Mouse (Mus musculus) adrenal gland, postnatal 25 days (tissue): ENCODE data around the gene Alpl. TPM values are rescaled to one million over a fixed set of nuclear protein-coding genes. Genes with fewer than 3 reads are reported as not detected.
A peak's percentile ranks its signal among the peaks of the same experiment; 100 is the strongest.

ENCODE experiments used
- DNase-seq: peaks from one replicate; pipeline ENCODE4 v3.0.0; 2021; ENCODE audit warnings: mixed read lengths
- long read RNA-seq: library from polyadenylated mRNA; stranded (forward); transcript quantifications from one replicate; pipeline ENCODE4 v2.0.0, GENCODE M21; 2021
- total RNA-seq: library from RNA; stranded (reverse); gene quantifications from 2 replicates; pipeline ENCODE4 v1.2.3, GENCODE M21; 2021

Alpl gene
- 4.6 and 6.1 TPM in 2 replicates for total RNA-seq
- long read RNA-seq, transcript Alpl-201 (12 exons, 2,522 nt), result major isoform, 5 of 13 reads
- long read RNA-seq, partial matches to known transcripts, result 7 of 13 reads
- long read RNA-seq, other reads (novel, unspliced or antisense), result 1 of 13 reads

DNA sequence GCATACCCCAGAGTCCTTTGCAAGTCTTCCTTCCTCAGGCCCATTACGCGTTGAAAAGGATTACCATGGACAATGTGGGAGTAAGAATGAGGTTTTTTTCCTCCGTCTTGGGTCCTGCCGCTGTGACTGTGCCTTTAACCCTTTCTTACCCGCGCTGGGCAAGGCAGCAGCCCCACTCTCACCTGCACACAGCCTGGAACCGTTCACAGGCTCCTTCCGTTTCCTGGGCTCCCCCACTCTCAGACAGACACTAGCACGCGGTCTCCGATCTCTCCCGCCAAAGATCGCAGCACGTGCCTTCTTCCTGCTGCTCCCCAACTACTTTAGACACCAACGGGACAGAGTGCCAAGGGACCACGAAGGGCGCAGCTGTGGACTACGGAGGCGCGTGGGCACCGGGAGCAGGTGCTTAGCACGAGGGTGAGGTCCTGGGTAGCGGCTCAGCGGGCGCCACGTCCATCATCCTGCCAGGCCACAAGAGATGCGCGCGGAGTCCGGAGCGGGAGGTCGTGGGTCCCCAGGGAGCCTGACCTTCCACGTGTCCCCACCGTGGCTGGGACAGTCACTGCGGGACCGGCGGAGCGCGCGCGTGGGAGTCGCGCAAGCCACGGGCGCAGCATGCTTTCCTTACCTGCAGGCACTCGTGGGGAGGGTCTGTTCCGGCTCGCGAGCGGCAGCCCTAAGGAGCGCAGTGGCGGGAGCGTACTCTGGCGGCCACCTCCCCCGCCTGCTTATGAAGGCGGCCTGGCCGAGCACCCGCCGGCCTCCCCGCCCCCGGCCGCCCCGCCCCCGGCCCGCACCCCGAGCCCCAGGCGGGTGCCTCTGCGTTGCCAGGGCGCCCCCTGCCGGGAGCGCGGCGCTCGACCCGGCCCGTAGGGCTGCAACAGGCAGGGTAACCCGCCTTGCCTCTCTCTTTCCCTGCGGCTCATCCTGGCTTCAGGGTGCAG, at the start of gene Alpl:
Alpl (minus strand) TSS at position 774 of the 947 bp plus-strand sequence.
- peak; percentile 85 for DNase-seq

DNA sequence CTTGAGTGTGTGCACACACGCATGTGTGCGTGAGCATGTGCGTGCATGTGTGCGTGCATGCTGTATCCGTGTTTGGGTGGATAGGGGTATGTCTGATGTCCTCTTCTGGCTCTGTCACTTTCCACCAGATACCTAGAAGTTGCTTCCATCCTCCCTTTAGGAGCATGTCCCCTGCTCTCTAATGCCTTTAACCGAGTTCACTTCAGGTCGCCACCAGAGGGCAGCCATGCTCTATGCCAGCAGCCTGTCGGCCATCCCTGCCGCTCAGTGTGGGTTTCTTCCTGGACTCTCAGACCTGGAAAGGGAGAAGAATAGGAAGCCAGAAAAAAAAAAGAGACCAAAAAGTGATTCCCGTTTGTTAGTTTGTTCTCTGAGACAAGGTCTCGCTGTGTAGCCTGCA, 48.5 kb upstream of the Alpl start:
- DNase-seq, result peak; percentile 88

DNA sequence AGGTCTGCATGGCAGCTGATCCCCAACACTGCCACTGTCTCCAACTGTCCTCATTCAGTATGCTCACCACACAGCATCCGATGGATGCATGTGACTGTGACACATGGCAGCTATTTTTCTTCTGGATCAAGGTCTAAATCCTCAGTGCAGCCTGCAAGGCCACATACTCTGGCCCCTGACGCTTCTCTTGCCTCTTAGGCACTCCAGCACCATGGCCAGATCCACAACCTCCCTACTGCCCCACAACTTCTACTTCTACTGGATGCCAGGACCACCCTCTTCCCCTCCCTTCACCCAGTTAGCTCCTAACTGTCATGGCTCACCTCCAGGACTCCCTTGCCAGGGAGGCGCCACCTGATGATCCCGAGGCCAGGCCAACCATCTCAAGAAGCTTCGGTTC, 43.3 kb upstream of the Alpl start:
- DNase-seq, result peak; percentile 48

DNA sequence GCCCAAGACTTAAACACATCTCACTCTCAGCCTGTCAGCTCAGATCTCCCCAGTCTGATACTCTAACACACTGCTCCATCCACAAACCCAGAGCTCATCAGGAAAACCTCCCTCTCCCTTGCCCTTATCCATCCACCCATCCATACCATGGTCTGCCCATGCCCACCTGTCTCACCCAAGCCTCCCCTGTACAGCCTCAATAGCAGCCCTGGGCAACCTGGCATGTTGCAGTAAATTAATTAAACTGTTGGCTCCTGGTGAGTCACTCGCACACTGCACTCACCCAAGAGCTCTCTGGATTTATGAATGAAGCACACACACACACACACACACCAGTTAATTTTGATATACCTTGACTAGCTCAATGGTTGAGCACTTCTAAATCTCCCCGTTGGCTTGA, 42.6 kb upstream of the Alpl start:
- no peak for DNase-seq

DNA sequence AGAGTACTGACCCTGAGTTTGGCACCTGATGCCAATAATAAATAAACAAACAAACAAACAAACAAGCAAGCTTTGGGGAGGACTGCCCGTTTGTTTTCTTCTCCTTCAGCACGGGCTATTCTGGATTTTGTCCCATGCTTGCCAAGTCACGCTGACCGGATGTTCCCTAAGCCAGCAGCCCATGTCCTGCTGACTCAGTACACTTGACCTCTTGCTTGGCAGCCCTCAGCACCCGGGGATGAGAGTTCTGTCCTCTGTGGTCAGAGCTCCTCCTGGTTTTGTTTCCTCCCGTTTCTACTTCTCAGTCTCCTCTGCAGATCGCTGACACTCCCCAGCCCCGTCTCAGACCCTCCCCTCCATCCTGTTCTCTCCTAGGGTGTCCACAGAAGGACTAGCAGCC, 41.6 kb upstream of the Alpl start:
- peak; percentile 65 for DNase-seq

DNA sequence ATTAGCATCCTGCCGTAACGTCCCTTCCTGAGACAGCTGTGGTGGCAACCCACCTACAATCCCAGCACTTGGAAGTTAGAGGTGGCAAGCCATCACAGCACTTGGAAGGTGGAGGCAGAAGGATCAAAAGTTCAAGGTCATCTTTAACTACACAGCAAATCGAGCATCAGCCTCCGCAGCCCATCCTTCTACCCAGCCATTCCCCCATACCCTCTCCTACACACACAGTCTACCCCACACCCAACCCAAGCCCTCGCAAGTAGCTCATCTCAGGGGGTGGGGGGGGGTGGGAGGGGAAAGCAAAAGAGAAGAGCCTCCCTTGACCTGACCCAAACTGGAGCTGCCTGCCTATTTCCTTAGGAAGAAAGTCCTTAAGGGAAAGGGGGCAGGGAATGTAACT, 40.6 kb upstream of the Alpl start:
- no peak for DNase-seq

DNA sequence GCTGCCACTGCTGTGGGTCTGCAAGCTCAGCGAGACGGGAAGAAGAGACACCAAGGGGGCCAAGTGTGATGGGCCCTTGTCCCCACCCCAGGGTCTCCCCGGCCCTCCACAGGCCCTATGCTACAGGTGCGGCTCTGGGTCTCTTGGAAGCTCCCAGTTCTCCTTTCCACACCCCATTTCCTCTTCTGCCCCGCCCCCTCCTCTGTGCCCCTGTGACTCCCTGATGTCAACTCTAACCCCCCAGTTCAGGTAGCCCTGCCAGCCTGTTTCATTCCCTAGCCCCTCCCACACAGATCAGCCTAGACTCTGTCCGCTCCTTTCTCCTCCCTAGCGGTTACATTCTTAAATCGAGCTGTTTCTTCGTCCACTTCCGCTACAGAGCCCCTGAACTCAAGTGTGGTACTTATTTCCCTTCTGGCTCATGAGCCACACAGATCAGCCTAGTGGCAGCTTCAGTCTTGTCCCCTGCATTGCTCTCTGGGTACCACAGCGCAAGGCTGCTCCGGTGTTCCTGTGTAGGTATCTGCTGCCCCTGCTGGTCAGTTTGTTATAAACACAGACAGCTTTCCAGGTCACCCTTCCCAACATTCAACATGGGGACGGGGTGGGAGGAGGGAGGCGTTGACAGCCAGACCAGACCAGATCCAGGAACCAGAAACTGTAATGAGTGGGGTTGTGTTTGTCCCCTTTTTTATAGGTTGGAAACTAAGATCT, 39.6 kb upstream of the Alpl start:
- peak; percentile 69 for DNase-seq

DNA sequence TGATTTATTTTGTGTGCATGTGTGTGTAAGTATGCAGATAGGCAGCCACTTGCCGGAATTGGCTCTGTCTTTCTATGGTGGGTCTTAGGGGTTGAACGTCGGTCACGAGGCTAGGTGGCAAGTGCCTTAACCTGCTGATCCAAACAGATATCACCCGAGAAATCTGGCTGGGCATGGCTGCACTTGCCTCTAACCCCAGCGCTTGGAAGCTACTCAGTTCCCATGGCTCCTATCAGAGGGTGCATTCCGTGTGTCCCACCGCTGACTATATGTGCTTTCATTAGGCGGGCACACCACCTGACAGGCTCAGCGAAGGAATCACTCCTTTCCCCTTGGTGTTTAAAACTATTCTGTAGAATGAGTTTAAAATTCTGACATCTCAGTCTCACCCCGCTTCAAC, 35.4 kb upstream of the Alpl start:
- DNase-seq, result no peak

DNA sequence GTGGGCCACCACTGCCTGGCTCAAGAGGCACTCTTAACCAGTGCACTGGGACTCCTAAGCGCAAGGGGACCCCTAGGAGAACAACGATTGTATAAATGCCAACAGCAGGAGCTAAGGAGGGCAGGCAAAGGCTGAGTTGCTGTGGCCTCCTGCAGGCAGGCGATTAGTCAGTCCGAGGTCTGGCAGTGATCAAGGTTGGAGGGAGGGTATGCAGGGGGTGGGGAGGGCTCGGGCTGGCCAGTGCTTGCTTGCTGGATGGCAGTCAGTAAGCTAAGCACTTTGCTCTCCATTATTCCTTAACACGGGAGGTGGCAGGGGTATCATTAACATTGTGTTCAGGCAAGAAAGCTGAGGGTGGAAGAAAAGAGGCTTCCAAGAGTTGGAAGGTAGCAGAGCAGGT, 34.2 kb upstream of the Alpl start:
- peak; percentile 34 for DNase-seq

DNA sequence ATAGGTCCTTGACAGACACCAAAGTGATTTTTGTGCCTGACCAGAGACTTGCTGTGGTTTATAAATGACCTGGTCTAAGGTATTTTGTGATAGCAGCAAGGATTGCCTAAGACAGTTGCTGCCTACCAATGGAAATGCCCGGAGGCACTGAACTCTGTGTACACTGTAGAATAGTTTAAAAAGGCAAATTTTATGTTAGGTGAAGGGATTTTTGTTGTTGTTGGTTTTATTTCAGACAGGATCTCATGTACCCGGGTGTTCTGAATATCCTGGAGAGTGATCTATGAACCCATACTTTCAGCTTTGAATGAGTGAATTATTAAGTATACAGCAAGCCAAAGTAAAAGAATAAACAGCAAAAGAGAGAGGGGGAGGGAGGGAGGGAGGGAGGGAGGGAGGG, 28.7 kb upstream of the Alpl start:
- no peak for DNase-seq

DNA sequence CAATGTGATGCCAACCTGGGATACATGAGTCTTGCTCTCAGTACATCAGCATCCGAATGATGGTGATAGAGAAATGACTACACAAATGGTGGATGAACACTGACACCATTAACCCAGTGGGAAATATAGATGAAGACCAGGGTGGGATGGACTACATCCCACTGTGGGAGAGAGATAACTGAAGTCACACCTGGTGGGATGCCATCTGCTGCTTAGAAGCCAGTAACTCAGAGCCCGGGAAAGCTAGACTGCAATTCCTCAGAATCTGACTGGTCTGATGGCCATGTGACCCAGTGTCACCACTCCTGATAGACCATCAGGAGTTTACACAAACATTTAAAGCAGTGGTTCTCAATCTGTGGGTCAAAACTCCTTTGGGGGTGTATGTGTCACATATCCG, 27.4 kb upstream of the Alpl start:
- DNase-seq, result no peak

DNA sequence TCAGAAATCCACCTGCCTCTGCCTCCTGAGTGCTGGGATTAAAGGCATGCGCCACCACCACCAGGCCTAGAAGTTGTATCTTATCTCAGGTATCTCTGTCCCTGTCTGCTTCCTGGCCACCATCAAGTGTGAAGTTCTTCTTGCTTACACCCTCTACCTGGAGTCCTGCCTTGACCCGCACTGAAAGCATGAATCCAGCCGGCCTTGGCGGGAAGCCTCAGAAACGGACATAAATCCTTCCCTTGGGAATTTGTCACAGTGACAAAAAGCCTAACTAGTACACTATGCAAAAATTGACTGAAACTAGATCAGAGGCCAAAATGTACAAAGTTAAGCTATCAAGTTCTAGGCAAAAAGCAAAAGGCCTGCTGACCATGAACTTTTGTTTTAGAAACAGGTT, 26.4 kb upstream of the Alpl start:
- peak; percentile 45 for DNase-seq

DNA sequence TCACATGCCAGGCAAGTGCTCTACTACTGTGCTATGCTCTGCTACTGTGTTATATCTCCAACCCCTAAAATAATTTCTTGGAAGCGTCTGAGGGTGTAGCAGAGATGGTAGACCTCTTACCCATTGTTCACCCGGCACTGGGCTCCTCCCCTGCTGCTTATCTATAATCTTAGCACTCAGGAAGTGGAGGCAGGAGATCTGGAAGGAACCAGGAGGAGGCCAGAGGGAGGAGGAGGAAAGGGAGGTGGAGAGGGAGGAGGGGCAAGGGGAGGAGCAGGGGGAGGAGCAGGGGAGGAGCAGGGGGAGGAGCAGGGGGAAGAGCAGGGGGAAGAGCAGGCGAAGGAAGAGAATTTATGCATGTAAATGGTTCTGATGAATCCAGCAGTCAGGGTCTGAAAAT, 24.5 kb upstream of the Alpl start:
- no peak for DNase-seq

DNA sequence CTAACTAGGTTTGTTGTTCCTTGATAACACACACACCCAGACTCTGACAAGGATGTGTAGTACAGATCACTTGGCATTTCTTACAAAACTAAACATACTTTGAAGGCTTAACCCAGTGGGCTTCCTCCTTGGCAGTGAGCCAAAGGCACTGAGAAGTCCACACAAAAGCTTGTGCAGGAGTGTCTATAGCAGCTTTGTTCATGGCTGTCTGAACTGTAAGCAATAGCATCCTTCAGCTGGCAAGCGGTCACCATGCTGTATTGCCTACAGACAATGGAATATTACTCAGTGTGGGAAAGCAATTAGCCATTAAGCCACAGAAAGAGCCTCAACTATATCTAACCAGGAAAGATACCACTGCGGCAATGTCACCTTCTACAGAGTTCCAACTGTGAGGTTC, 23.3 kb upstream of the Alpl start:
- DNase-seq, result no peak

DNA sequence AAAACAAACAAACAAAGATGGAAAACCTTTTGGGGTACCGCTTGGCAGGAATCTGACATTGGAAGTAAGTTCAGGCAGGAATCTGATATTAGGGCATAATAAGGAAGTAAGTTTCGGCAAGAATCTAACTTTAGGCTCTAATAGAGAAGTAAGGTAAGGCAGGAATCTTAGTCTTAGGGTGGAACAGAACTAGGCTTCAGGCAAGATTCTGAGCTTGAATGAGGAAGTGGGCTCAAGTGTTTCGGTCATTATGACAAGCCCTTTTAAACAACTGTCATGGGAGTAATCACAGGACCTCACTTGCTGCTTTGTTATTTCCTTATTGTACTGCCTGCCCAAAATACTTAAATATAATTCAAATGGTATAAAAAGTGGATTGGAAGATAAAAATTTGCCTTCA, 22.2 kb upstream of the Alpl start:
- DNase-seq, result no peak

DNA sequence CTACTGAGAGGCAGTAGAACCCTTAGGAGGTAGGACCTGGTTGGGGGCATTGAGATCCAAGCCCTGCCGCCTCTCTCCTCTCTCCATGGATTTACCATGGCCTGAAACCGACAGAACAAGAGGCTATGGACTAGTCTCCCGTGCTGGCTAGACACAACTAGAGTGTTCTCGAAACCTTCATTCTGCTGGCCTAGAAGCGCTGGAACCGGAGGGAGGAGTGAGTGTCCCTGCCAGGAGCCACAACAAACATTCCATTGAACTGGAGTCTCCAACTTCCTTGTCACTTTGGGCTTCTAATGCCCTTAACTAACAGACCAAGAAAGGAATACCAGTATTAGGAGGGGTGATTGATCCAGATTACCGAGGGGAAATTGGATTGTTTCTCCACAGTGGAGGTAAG, 20.0 kb upstream of the Alpl start:
- no peak for DNase-seq

DNA sequence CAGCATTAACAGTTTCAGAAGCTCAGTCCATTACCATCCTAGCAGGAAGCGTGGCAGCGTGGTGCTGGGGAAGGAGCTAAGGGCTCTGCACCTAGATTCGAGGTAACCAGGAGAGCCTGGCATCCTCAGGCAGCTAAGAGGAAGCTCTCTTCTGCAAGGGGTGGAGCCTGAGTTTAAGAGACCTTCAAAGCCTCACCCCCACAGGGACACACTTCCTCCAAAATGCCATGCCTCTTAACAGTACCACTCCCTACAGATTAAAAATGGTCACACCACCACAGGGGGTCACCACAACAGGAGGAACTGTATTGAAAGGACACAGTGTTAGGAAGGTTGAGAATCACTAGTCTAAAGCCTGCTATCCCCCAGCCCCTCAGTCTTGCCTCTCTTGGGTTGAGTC, 19.3 kb upstream of the Alpl start:
- no peak for DNase-seq

DNA sequence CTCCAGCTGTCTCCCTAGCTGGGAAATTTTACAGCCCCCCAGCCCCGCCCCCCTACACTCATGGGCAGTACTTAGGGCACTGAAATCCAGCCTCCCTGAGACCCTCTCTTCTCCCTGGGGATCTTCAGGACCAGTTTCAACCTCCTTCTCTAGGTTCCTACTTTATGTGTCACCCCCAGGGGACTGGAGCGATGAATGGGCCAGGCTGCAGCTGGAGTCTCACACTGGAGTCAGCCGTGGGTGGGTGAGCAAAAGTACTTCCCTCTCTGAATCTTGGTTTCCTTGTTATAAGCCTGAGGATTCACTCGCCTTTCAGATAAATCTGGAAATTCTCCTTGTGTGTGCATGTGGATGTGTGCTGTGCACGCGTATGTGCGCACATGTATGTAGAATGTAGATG, 18.0 kb upstream of the Alpl start:
- DNase-seq, result no peak

DNA sequence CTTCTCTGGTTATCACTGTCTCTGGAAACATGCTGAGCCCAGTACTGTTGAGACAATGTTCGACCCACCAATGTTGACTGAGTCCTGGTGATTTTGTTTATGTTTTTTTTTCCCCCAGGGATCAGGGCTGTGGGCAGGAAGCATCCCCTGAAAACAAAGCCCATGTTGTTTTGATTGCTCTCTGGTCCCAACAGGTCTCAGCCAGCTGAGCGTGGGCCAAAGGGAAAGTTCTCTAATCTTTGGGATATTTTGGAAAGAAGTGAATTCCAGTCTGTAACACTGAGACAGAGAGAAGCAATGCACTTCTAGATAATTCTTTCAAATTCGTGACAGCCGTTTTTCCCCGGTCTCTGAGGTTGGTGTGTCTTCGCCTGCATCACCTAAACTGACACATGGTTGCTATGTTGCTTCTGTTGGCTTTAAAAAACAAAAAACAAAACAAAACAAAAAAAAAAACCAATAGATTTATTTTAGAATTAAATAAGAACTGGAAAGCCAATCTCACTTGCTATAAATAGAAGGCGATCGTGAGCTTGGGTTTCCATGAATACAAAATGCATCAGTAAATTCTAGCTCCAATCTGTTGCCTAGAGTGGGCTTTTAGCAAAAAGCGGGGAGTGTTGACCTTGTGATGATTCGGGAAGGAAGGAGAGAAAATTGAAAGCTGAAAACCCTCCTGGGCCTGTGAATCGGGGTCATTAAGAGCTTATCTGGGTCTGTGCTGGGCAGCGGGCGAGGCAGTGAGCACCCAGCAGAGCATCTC, 16.9 kb upstream of the Alpl start:
- no peak for DNase-seq

DNA sequence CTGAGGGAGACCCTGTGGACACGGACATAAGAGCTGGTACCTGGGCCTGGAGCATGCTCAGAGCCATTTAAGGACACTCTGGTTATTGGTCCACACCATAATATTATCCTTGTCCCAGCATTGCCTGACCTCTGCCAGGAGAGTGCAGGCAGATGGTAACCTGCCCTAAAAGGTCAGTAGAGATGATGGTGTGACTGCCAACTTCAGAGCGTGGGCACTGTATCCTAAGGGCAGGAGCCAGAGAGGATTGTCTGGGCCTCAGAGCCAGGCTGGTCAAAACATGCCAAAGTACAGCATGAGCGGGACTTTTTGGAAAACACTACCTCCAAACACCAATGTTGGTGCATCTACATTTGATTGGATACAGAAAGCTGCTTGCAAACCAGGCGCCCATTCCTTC, 13.8 kb upstream of the Alpl start:
- DNase-seq, result no peak

DNA sequence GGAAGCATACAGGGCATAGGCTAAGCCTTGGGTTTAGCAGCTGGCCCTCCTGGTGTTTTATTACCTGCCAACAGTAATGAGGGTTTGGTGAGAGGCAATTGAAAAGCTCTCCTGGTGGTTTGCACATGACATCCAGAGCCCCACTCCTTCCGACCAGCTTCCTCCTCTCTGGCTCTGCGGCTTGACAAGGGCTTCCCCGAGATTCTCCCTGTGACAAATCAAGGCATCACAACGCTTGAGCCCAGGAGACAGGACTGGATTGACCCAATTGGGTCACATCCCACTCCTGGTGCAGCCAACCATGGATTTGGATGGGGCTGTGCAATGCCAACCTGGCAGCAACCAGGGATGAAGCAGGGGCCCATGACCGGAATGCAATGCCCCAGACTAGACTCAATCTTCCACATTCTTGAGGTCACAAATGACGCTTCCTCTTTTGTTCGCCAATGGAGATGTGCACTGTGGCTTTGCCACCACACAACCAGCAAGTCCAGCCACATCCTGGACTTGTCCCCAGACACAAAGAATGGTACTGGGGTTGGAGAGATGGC, 11.2 kb upstream of the Alpl start:
- no peak for DNase-seq

DNA sequence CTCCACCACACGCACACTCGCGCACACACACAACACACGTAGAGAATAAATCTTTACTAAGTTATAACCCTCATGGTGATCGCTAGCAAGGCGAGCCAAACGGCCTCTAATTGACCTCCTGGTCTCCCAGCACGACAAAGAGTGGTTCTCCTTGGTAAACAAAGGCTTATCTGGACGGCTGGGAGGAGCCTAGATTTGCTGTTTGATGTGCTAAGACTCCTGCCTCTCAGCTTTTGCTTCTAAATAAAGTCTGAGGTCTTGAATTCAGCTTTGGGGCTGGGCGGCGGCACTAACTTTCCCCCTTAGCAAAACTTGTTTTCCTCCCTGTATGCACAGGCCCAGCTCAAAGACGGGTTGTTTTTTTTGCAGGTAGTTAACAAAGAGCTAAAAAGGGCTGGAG, 5.0 kb upstream of the Alpl start:
- DNase-seq, result no peak
